In the genomic region with DNA sequence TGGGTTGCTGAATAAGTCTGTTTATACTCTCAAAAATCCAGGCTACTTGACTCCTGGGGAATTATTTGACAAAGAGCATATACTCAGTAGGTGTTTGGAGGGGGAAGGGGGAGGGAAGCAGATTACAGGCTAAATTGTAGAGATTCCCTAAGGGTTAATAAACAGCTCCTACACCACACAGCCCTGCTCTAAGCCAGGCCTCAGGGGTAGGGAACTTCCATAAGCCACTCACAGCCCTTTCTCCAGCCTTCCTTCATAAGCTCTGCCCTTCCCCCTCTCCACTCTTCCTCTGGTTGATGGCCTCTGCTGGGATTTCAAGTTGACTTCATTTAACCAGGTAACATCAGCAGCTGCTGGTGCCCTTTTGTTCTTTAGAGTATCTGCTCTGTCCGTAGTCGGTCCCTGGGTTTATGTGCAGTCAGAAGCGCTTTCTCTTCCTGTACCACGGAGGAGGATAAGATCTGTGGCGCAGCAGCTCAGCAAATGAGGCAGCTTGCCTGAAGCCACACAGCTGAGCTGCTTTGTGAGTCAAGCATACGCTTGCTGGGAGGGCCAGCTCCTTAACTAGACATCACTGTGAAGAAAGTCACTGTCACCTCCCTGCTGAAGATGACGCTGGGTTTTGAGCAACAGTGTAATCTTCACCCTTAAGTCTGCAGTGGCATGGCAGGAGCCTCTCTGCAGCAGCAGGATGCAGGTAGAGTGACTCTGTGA, we compare ENCODE assay signal across 12 mouse cellular contexts. TPM values are rescaled to one million over a fixed set of nuclear protein-coding genes. Genes with fewer than 3 reads are reported as not detected.
DNase-seq lines count a peak whose midpoint lies in the region; ATAC-seq and TF ChIP-seq lines count a peak whose summit lies in the region.
"Had no signal": no experiment of that assay in that cellular context is flagged by ENCODE, and none has a peak within 500 bp of the region (broad histone marks: within the 10 kb centered on the region; RNA-seq: fewer than 3 reads in every experiment).

No protein-coding gene starts in this region.

- no peaks in the 10 kb centered on the region for H3K36me3 ChIP-seq in neural tube, embryonic 14.5 days (ENCODE audit: control insufficient read depth, insufficient read depth, low read length)
- no peaks in the 10 kb centered on the region for H3K36me3 ChIP-seq in neural tube, embryonic 15.5 days
- H3K36me3 ChIP-seq in midbrain, embryonic 12.5 days = no peaks in the 10 kb centered on the region
- no peaks in the 10 kb centered on the region for H3K36me3 ChIP-seq in forebrain, embryonic 14.5 days (ENCODE audit: control insufficient read depth, insufficient read depth, low read length)
- H3K36me3 ChIP-seq: heart, embryonic 13.5 days had no signal

- H3K27ac ChIP-seq in neural tube, embryonic 14.5 days (ENCODE audit: low read depth, low read length) = no peak overlapping the region
- no peak overlapping the region for H3K27ac ChIP-seq in neural tube, embryonic 15.5 days (replicated peaks)
- 0 out of 2 replicates have a peak overlapping the region, but pooled peaks have one; percentile 31 for H3K27ac ChIP-seq in midbrain, embryonic 12.5 days (replicated peaks)
- H3K27ac ChIP-seq in forebrain, embryonic 14.5 days (ENCODE audit: low read depth, low read length) = no peak overlapping the region
- H3K27ac ChIP-seq: heart, embryonic 13.5 days had no signal

- DNase-seq in brain, embryonic 14.5 days (ENCODE audit: low read depth) = peak; percentile 40
- peak; percentile 83 for DNase-seq in thymus, postnatal 14 days
- DNase-seq in kidney, adult 9 months = no peak
- DNase-seq in retina, postnatal 1 day = no peak
- DNase-seq in forebrain, embryonic 14.5 days (ENCODE audit: low spot score) = no peak
- DNase-seq: embryo, embryonic 11 days; forebrain, postnatal 0 days; kidney, adult 2 months had no signal

- H3K4me3 ChIP-seq in neural tube, embryonic 14.5 days (ENCODE audit: low read depth, low read length) = no peak overlapping the region
- H3K4me3 ChIP-seq in neural tube, embryonic 15.5 days (replicated peaks) = no peak overlapping the region
- H3K4me3 ChIP-seq in midbrain, embryonic 12.5 days = no peak overlapping the region
- no peak overlapping the region for H3K4me3 ChIP-seq in forebrain, embryonic 14.5 days (ENCODE audit: low read depth, low read length)
- H3K4me3 ChIP-seq: heart, embryonic 13.5 days had no signal

- no peak for TF ChIP-seq POLR2A in brain, embryonic 14.5 days (IDR thresholded peaks at IDR 0.05; ENCODE audit: borderline replicate concordance, extremely low read depth, insufficient read depth, insufficient read length, poor library complexity, severe bottlenecking)

- H3K9ac ChIP-seq in neural tube, embryonic 14.5 days (replicated peaks; ENCODE audit: low read depth, low read length) = no peak overlapping the region
- H3K9ac ChIP-seq in neural tube, embryonic 15.5 days (replicated peaks) = no peak overlapping the region
- H3K9ac ChIP-seq in midbrain, embryonic 12.5 days (replicated peaks) = no peak overlapping the region
- H3K9ac ChIP-seq in forebrain, embryonic 14.5 days (ENCODE audit: low read length) = no peak overlapping the region
- H3K9ac ChIP-seq: forebrain, postnatal 0 days; heart, embryonic 13.5 days had no signal

- H3K4me2 ChIP-seq in neural tube, embryonic 14.5 days (ENCODE audit: low read depth, low read length) = no peak overlapping the region
- H3K4me2 ChIP-seq in neural tube, embryonic 15.5 days = no peak overlapping the region
- H3K4me2 ChIP-seq in midbrain, embryonic 12.5 days (replicated peaks) = no peak overlapping the region
- H3K4me2 ChIP-seq in forebrain, embryonic 14.5 days (ENCODE audit: low read length) = no peak overlapping the region
- H3K4me2 ChIP-seq: heart, embryonic 13.5 days had no signal

- WGBS in neural tube, embryonic 14.5 days = 54% methylated on average over 7 of the region's 7 CpGs
- WGBS in neural tube, embryonic 15.5 days = 46% methylated on average over 7 of the region's 7 CpGs
- WGBS in midbrain, embryonic 12.5 days = 53% methylated on average over 7 of the region's 7 CpGs
- WGBS in forebrain, embryonic 14.5 days = 49% methylated on average over 7 of the region's 7 CpGs

- no peaks in the 10 kb centered on the region for H3K27me3 ChIP-seq in neural tube, embryonic 14.5 days (ENCODE audit: control insufficient read depth, insufficient read depth, low read length)
- no peaks in the 10 kb centered on the region for H3K27me3 ChIP-seq in neural tube, embryonic 15.5 days (replicated peaks)
- no peaks in the 10 kb centered on the region for H3K27me3 ChIP-seq in midbrain, embryonic 12.5 days
- H3K27me3 ChIP-seq in forebrain, embryonic 14.5 days (replicated peaks; ENCODE audit: control insufficient read depth, insufficient read depth, low read length) = no peaks in the 10 kb centered on the region
- H3K27me3 ChIP-seq: heart, embryonic 13.5 days had no signal

- H3K9me3 ChIP-seq in neural tube, embryonic 14.5 days (ENCODE audit: control insufficient read depth, low read length) = no peaks in the 10 kb centered on the region
- H3K9me3 ChIP-seq in neural tube, embryonic 15.5 days (replicated peaks) = no peaks in the 10 kb centered on the region
- no peaks in the 10 kb centered on the region for H3K9me3 ChIP-seq in midbrain, embryonic 12.5 days
- no peaks in the 10 kb centered on the region for H3K9me3 ChIP-seq in forebrain, embryonic 14.5 days (replicated peaks; ENCODE audit: control insufficient read depth, low read length)
- H3K9me3 ChIP-seq: heart, embryonic 13.5 days had no signal

- peak; percentile 11; the same call in 1 of the 2 replicates for ATAC-seq in neural tube, embryonic 14.5 days (ENCODE audit: low read depth)
- ATAC-seq in neural tube, embryonic 15.5 days (ENCODE audit: low FRiP score) = no peak
- ATAC-seq in midbrain, embryonic 12.5 days (ENCODE audit: low FRiP score, low read depth) = no peak
- no peak for ATAC-seq in forebrain, embryonic 14.5 days
- ATAC-seq: forebrain, postnatal 0 days had no signal

- no peak for TF ChIP-seq CTCF in brain, embryonic 14.5 days (IDR thresholded peaks at IDR 0.05; ENCODE audit: borderline replicate concordance, extremely low read depth, insufficient read depth, insufficient read length)

- no peaks in the 10 kb centered on the region for H3K4me1 ChIP-seq in neural tube, embryonic 14.5 days (ENCODE audit: control insufficient read depth, insufficient read depth, low read length)
- peaks cover 7% of the 10 kb centered on the region; the same call in 1 of the 2 replicates for H3K4me1 ChIP-seq in neural tube, embryonic 15.5 days
- H3K4me1 ChIP-seq in midbrain, embryonic 12.5 days = no peaks in the 10 kb centered on the region
- H3K4me1 ChIP-seq in forebrain, embryonic 14.5 days (ENCODE audit: control insufficient read depth, insufficient read depth, low read length) = no peaks in the 10 kb centered on the region
- H3K4me1 ChIP-seq: heart, embryonic 13.5 days had no signal

RNA-seq across cellular contexts. Expression of gene Kcnmb1, which starts 24.1 kb away (rescaled TPM):
- polyA plus RNA-seq in neural tube, embryonic 14.5 days (2014; fragmentation: Nextera tagmentation; extraction: Ambion mirVana) = 0.10 and 0.42 TPM in 2 replicates
- polyA plus RNA-seq in neural tube, embryonic 15.5 days (2015; fragmentation: Nextera tagmentation; extraction: Ambion mirVana) = 0.36 and 0.45 TPM in 2 replicates
- 0.09 and 0.23 TPM in 2 replicates for polyA plus RNA-seq in brain, embryonic 14.5 days (2012; rRNA removed)
- polyA plus RNA-seq in midbrain, embryonic 12.5 days (2016; fragmentation: Nextera tagmentation; extraction: Ambion mirVana) = 0.05 TPM in 1 of 2 replicates, not detected in the other
- polyA plus RNA-seq in forebrain, embryonic 14.5 days (2014; fragmentation: Nextera tagmentation; extraction: Ambion mirVana) = 0.09 and 0.22 TPM in 2 replicates

RNA-seq across cellular contexts. Expression of gene Kcnip1, which starts 54.2 kb away (rescaled TPM):
- 107 and 138 TPM in 2 replicates for polyA plus RNA-seq in neural tube, embryonic 14.5 days (2014; fragmentation: Nextera tagmentation; extraction: Ambion mirVana)
- polyA plus RNA-seq in neural tube, embryonic 15.5 days (2015; fragmentation: Nextera tagmentation; extraction: Ambion mirVana) = 129 and 147 TPM in 2 replicates
- polyA plus RNA-seq in brain, embryonic 14.5 days (2012; rRNA removed) = 39.8 and 56.6 TPM in 2 replicates
- 15.0 and 15.5 TPM in 2 replicates for polyA plus RNA-seq in midbrain, embryonic 12.5 days (2016; fragmentation: Nextera tagmentation; extraction: Ambion mirVana)
- 55.1 and 55.7 TPM in 2 replicates for polyA plus RNA-seq in forebrain, embryonic 14.5 days (2014; fragmentation: Nextera tagmentation; extraction: Ambion mirVana)
- polyA plus RNA-seq: kidney, adult 2 months had no signal

Comparison
In these comparisons a context has a peak if more than half of its experiments do, and no peak if none do; other contexts are left out.
1. DNase-seq: peak in brain, embryonic 14.5 days (single experiment) and thymus, postnatal 14 days (single experiment); none in kidney, adult 9 months (single experiment), retina, postnatal 1 day (single experiment) and forebrain, embryonic 14.5 days (single experiment).